Mouse (Mus musculus): Measurements from ENCODE around the gene Adra2b.
A peak's percentile ranks its signal among the peaks of the same experiment; 100 is the strongest.

- TF ChIP-seq CTCF (IDR thresholded peaks at IDR 0.05; ENCODE audit: low read depth) = peak; percentile 42; the same call in 1 of the 2 replicates
- TF ChIP-seq EP300 (optimal IDR thresholded peaks at IDR 0.05) = no peak
Observed at GRCm38 (mm10) chr2:127313878-127314277, 49.1 kb upstream of the Adra2b start.
